Mouse (Mus musculus): ENCODE results near the gene Chrm4.

Gene Chrm4

GRCm38 (mm10) chr2:91944170-91944950, 17.3 kb downstream of the Chrm4 start:
- peak; percentile 57 for DNase-seq (ENCODE audit: low spot score)

GRCm38 (mm10) chr2:91945483-91945882, 18.4 kb downstream of the Chrm4 start, which contains the start of gene Gm9821:
TSS of gene Gm9821 (plus strand) at chr2:91945703.
- DNase-seq (ENCODE audit: low spot score), result no peak

GRCm38 (mm10) chr2:91946836-91947235, 19.8 kb downstream of the Chrm4 start:
- DNase-seq (ENCODE audit: low spot score), result no peak

- no peak for DNase-seq (ENCODE audit: low spot score)
These were observed 20.5 kb downstream of the Chrm4 start for GRCm38 (mm10) chr2:91947397-91948150.

GRCm38 (mm10) chr2:91948151-91948509, 21.1 kb downstream of the Chrm4 start:
- no peak for DNase-seq (ENCODE audit: low spot score)

GRCm38 (mm10) chr2:91948792-91949241, 21.8 kb downstream of the Chrm4 start:
- no peak for DNase-seq (ENCODE audit: low spot score)

- no peak for DNase-seq (ENCODE audit: low spot score)
These were observed 22.6 kb downstream of the Chrm4 start for GRCm38 (mm10) chr2:91949411-91950274.

GRCm38 (mm10) chr2:91950275-91951085, 23.4 kb downstream of the Chrm4 start:
- no peak for DNase-seq (ENCODE audit: low spot score)

GRCm38 (mm10) chr2:91953825-91954224, 26.8 kb downstream of the Chrm4 start:
- DNase-seq (ENCODE audit: low spot score), result no peak

- DNase-seq (ENCODE audit: low spot score), result no peak
These were observed 28.1 kb downstream of the Chrm4 start for GRCm38 (mm10) chr2:91955121-91955591.

GRCm38 (mm10) chr2:91955875-91956274, 28.8 kb downstream of the Chrm4 start:
- no peak for DNase-seq (ENCODE audit: low spot score)

GRCm38 (mm10) chr2:91957096-91957495, 30.0 kb downstream of the Chrm4 start:
- DNase-seq (ENCODE audit: low spot score), result no peak

- no peak for DNase-seq (ENCODE audit: low spot score)
These were observed 31.0 kb downstream of the Chrm4 start for GRCm38 (mm10) chr2:91958049-91958448.

GRCm38 (mm10) chr2:91958701-91959457, 31.8 kb downstream of the Chrm4 start:
- DNase-seq (ENCODE audit: low spot score), result no peak

GRCm38 (mm10) chr2:91959544-91960410, 32.7 kb downstream of the Chrm4 start:
- DNase-seq (ENCODE audit: low spot score), result no peak

GRCm38 (mm10) chr2:91960459-91960858, 33.4 kb downstream of the Chrm4 start:
- DNase-seq (ENCODE audit: low spot score), result no peak

- no peak for DNase-seq (ENCODE audit: low spot score)
These were observed 35.1 kb downstream of the Chrm4 start for GRCm38 (mm10) chr2:91961901-91962761.

GRCm38 (mm10) chr2:91962864-91963401, 35.9 kb downstream of the Chrm4 start:
- DNase-seq (ENCODE audit: low spot score), result no peak
